Mouse (Mus musculus): ENCODE data around the gene Taar9.
A peak's percentile ranks its signal among the peaks of the same experiment; 100 is the strongest.
"Not testable (repeated sequence)": the region's sequence is repeated elsewhere in the genome, so short reads cannot be mapped to it uniquely, and the experiment has no call there.

The Taar9 gene

GRCm38 (mm10) chr10:24109434-24109833, at the start of gene Taar9:
Gene Taar9, minus strand, starts transcription at chr10:24109534.
- DNase-seq (ENCODE audit: low spot score): not testable (repeated sequence)

- no peak for DNase-seq (ENCODE audit: low spot score)
Measured at GRCm38 (mm10) chr10:24158470-24159254, 49.3 kb upstream of the Taar9 start.

GRCm38 (mm10) chr10:24150086-24150485, 40.8 kb upstream of the Taar9 start:
- DNase-seq (ENCODE audit: low spot score): no peak

GRCm38 (mm10) chr10:24149135-24149781, 39.9 kb upstream of the Taar9 start, which contains the start of gene Stx7:
Gene Stx7, plus strand, starts transcription at chr10:24149302.
- DNase-seq (ENCODE audit: low spot score): peak; percentile 94

GRCm38 (mm10) chr10:24142735-24143134, 33.4 kb upstream of the Taar9 start:
- DNase-seq (ENCODE audit: low spot score): no peak

GRCm38 (mm10) chr10:24138623-24139261, 29.4 kb upstream of the Taar9 start:
- no peak for DNase-seq (ENCODE audit: low spot score)

GRCm38 (mm10) chr10:24134071-24134645, 24.8 kb upstream of the Taar9 start:
- no peak for DNase-seq (ENCODE audit: low spot score)

GRCm38 (mm10) chr10:24133132-24133531, 23.8 kb upstream of the Taar9 start:
- no peak for DNase-seq (ENCODE audit: low spot score)

- no peak for DNase-seq (ENCODE audit: low spot score)
Measured at GRCm38 (mm10) chr10:24132273-24132672, 22.9 kb upstream of the Taar9 start.

GRCm38 (mm10) chr10:24131451-24132262, 22.3 kb upstream of the Taar9 start:
- peak; percentile 68 for DNase-seq (ENCODE audit: low spot score)

- DNase-seq (ENCODE audit: low spot score): peak; percentile 36
Measured at GRCm38 (mm10) chr10:24111116-24111778, 1.9 kb upstream of the Taar9 start.

- DNase-seq (ENCODE audit: low spot score): no peak
Measured at GRCm38 (mm10) chr10:24108236-24108635, 1.1 kb downstream of the Taar9 start.

GRCm38 (mm10) chr10:24107747-24108146, 1.6 kb downstream of the Taar9 start:
- no peak for DNase-seq (ENCODE audit: low spot score)

GRCm38 (mm10) chr10:24103299-24103698, 6.0 kb downstream of the Taar9 start:
- DNase-seq (ENCODE audit: low spot score): not testable (repeated sequence)

GRCm38 (mm10) chr10:24101812-24102211, 7.5 kb downstream of the Taar9 start, which contains the start of gene Taar8c:
Gene Taar8c, minus strand, starts transcription at chr10:24101912.
- DNase-seq (ENCODE audit: low spot score): not testable (repeated sequence)

GRCm38 (mm10) chr10:24097010-24097409, 12.3 kb downstream of the Taar9 start:
- DNase-seq (ENCODE audit: low spot score): not testable (repeated sequence)

- no peak for DNase-seq (ENCODE audit: low spot score)
Measured at GRCm38 (mm10) chr10:24092194-24092593, 17.1 kb downstream of the Taar9 start, which contains the start of gene Taar8b. Gene Taar8b, minus strand, starts transcription at chr10:24092294.

- no peak for DNase-seq (ENCODE audit: low spot score)
Measured at GRCm38 (mm10) chr10:24087168-24087567, 22.2 kb downstream of the Taar9 start.

- no peak for DNase-seq (ENCODE audit: low spot score)
Measured at GRCm38 (mm10) chr10:24086555-24086954, 22.8 kb downstream of the Taar9 start.

- no peak for DNase-seq (ENCODE audit: low spot score)
Measured at GRCm38 (mm10) chr10:24085936-24086335, 23.4 kb downstream of the Taar9 start.

GRCm38 (mm10) chr10:24080166-24080565, 29.2 kb downstream of the Taar9 start:
- DNase-seq (ENCODE audit: low spot score): peak; percentile 30
